Mouse (Mus musculus) thymus, adult 2 months (tissue): ENCODE results near the gene Tyro3.

Source experiments
- CTCF ChIP-seq: fragments of 200-500 bp; IDR thresholded peaks from 2 replicates; pipeline ENCODE4 v1.5.1; 2012; ENCODE audit warnings: mild to moderate bottlenecking, control low read depth, low read length, moderate library complexity, borderline replicate concordance; ENCODE audit not compliant: control insufficient read depth, poor library complexity, insufficient read depth; ENCODE audit errors: extremely low read depth
- POLR2A ChIP-seq: fragments of 200-500 bp; IDR thresholded peaks from 2 replicates; pipeline ENCODE4 v1.6.1; 2012; ENCODE audit warnings: mild to moderate bottlenecking, low read length, control low read depth, moderate library complexity; ENCODE audit not compliant: control insufficient read depth, poor library complexity, insufficient read depth; ENCODE audit errors: extremely low read depth

GRCm38 (mm10) chr2:119857341-119857740 lies 59.8 kb downstream of the Tyro3 start:
- TF ChIP-seq POLR2A (no peak), CTCF (no peak)
